Mouse (Mus musculus) liver, embryonic 16.5 days (tissue): ENCODE results near the gene Senp6. TPM values are rescaled to one million over a fixed set of nuclear protein-coding genes. Genes with fewer than 3 reads are reported as not detected.

Experiments used
- ATAC-seq: fragments of 200-750 bp; cut with Nextera tagmentation; 2 replicates; pipeline ENCODE4 v1.8.0; 2017; ENCODE audit warnings: low read depth, mild to moderate bottlenecking, moderate number of reproducible peaks, moderate library complexity
- H3K27ac ChIP-seq: fragments of 300-500 bp; sonication (generic); 2 replicates; pipeline ENCODE4 v1.5.1; 2014; ENCODE audit warnings: mild to moderate bottlenecking, low read length
- H3K27me3 ChIP-seq: fragments of 300-500 bp; sonication (generic); 2 replicates; pipeline ENCODE4 v1.6.1; 2014; ENCODE audit warnings: low read depth, low read length, mixed read lengths; ENCODE audit not compliant: control insufficient read depth, insufficient read depth
- H3K36me3 ChIP-seq: fragments of 300-500 bp; sonication (generic); 2 replicates; pipeline ENCODE4 v1.6.1; 2014; ENCODE audit warnings: mild to moderate bottlenecking; ENCODE audit not compliant: control insufficient read depth, insufficient read depth
- H3K4me1 ChIP-seq: fragments of 300-500 bp; sonication (generic); 2 replicates; pipeline ENCODE4 v1.6.1; 2014; ENCODE audit warnings: low read depth, low read length, mixed read lengths; ENCODE audit not compliant: control insufficient read depth
- H3K4me2 ChIP-seq: fragments of 300-500 bp; sonication (generic); 2 replicates; pipeline ENCODE4 v1.6.1; 2014; ENCODE audit warnings: low read depth, low read length, mixed read lengths
- H3K4me3 ChIP-seq: fragments of 300-500 bp; sonication (generic); 2 replicates; pipeline ENCODE4 v1.5.1; 2014; ENCODE audit warnings: low read depth, mild to moderate bottlenecking, low read length
- H3K9ac ChIP-seq: fragments of 300-500 bp; sonication (generic); 2 replicates; pipeline ENCODE4 v1.6.1; 2014; ENCODE audit warnings: low read depth, low read length
- H3K9me3 ChIP-seq: fragments of 300-500 bp; sonication (generic); replicated peaks from 2 replicates; pipeline ENCODE4 v1.6.1; 2016; ENCODE audit warnings: low read length; ENCODE audit not compliant: control insufficient read depth
- WGBS: fragments of 180-500 bp; shearing (Covaris S2); extraction: QIAGEN DNeasy Blood & Tissue Kit; methylation state at CpG from one replicate; pipeline ENCODE4 v1.1.7; 2014; ENCODE audit not compliant: insufficient replicate concordance; 5-methylcytosine and 5-hydroxymethylcytosine counted together
- polyA plus RNA-seq: library from polyadenylated mRNA; unstranded; fragments of >200 nt; fragmentation: Nextera tagmentation; extraction: Ambion mirVana; gene quantifications from 2 replicates; pipeline ENCODE4 v1.2.1, GENCODE M21; 2015

The Senp6 gene
- polyA plus RNA-seq, 1 experiment from 2014 or later: 11.8 TPM

- Histone ChIP-seq H3K4me1 (no peaks in the 10 kb centered on the region), H3K9ac (no peak overlapping the region), H3K4me2 (no peak overlapping the region), H3K4me3 (no peak overlapping the region), H3K36me3 (no peaks in the 10 kb centered on the region), H3K9me3 (no peaks in the 10 kb centered on the region), H3K27me3 (no peaks in the 10 kb centered on the region), H3K27ac (no peak overlapping the region)
- 44% methylated on average over 5 of the region's 5 CpGs for WGBS
- ATAC-seq: no peak
Observed at GRCm38 (mm10) chr9:80188324-80188893, 121.7 kb downstream of the Senp6 start.

- H3K4me3 ChIP-seq: no peak overlapping the region
- H3K4me1 ChIP-seq: no peaks in the 10 kb centered on the region
- no peak overlapping the region for H3K27ac ChIP-seq
- no peaks in the 10 kb centered on the region for H3K36me3 ChIP-seq
- H3K9me3 ChIP-seq: no peaks in the 10 kb centered on the region
- H3K9ac ChIP-seq: no peak overlapping the region
- H3K4me2 ChIP-seq: no peak overlapping the region
- no peaks in the 10 kb centered on the region for H3K27me3 ChIP-seq
- ATAC-seq: no peak
- WGBS: 64% methylated on average over 6 of the region's 6 CpGs
Observed at GRCm38 (mm10) chr9:80191240-80191639, 124.5 kb downstream of the Senp6 start.

- Histone ChIP-seq H3K27ac (no peak overlapping the region), H3K4me3 (no peak overlapping the region), H3K4me1 (no peaks in the 10 kb centered on the region), H3K9me3 (no peaks in the 10 kb centered on the region), H3K27me3 (no peaks in the 10 kb centered on the region), H3K36me3 (no peaks in the 10 kb centered on the region), H3K9ac (no peak overlapping the region), H3K4me2 (no peak overlapping the region)
- ATAC-seq: peak; percentile 48; the same call in 1 of the 2 replicates
- 58% methylated on average over 10 of the region's 10 CpGs for WGBS
Observed at GRCm38 (mm10) chr9:80192324-80192723, 125.6 kb downstream of the Senp6 start.

- H3K27me3 ChIP-seq: no peaks in the 10 kb centered on the region
- WGBS: 49% methylated on average over 6 of the region's 6 CpGs
- no peaks in the 10 kb centered on the region for H3K9me3 ChIP-seq
- H3K9ac ChIP-seq: no peak overlapping the region
- H3K4me1 ChIP-seq: no peaks in the 10 kb centered on the region
- H3K36me3 ChIP-seq: no peaks in the 10 kb centered on the region
- no peak overlapping the region for H3K4me2 ChIP-seq
- no peak overlapping the region for H3K27ac ChIP-seq
- ATAC-seq: no peak
- H3K4me3 ChIP-seq: no peak overlapping the region
Observed at GRCm38 (mm10) chr9:80194446-80194845, 127.7 kb downstream of the Senp6 start.

Other genes starting within 250 kb of the Senp6 start
- gene Filip1, start 54.1 kb upstream of the Senp6 start, polyA plus RNA-seq: 0.53 and 0.79 TPM in 2 replicates
- 3.5 and 3.9 TPM in 2 replicates for gene Myo6, start 98.1 kb downstream of the Senp6 start, polyA plus RNA-seq